Mouse (Mus musculus) testis, adult 2 months (tissue): ENCODE results near the gene Ctc1.

Source experiments
- CTCF ChIP-seq: fragments of 200-500 bp; IDR thresholded peaks from 2 replicates; pipeline ENCODE4 v1.5.1; 2012; ENCODE audit warnings: low read depth, mild to moderate bottlenecking, inconsistent platforms, low read length, moderate library complexity; ENCODE audit not compliant: control insufficient read depth, insufficient read depth, insufficient replicate concordance
- POLR2A ChIP-seq: fragments of 200-500 bp; IDR thresholded peaks from 2 replicates; pipeline ENCODE4 v1.6.1; 2012; ENCODE audit warnings: low read depth, mild to moderate bottlenecking, inconsistent platforms, low read length, moderate library complexity; ENCODE audit not compliant: control insufficient read depth

- TF ChIP-seq CTCF (no peak), POLR2A (no peak)
Measured at GRCm38 (mm10) chr11:69078805-69079438, 63.2 kb downstream of the Ctc1 start.
